Mouse (Mus musculus) kidney, adult 2 months (tissue): Measurements from ENCODE around the gene Acbd3. TPM values are rescaled to one million over a fixed set of nuclear protein-coding genes. Genes with fewer than 3 reads are reported as not detected.

Experiments used
- DNase-seq: peaks from one replicate; pipeline ENCODE4 v3.0.0; 2021
- H3K27ac ChIP-seq: fragments of 200-500 bp; 2 replicates; pipeline ENCODE4 v1.5.1; 2012; ENCODE audit warnings: low read depth, low read length, control low read depth, inconsistent platforms; ENCODE audit not compliant: insufficient read depth
- H3K27me3 ChIP-seq: fragments of 200-500 bp; replicated peaks from 2 replicates; pipeline ENCODE4 v1.6.1; 2012; ENCODE audit warnings: mild to moderate bottlenecking, moderate library complexity, low read length, inconsistent platforms; ENCODE audit not compliant: control insufficient read depth, insufficient read depth
- H3K36me3 ChIP-seq: fragments of 200-500 bp; 2 replicates; pipeline ENCODE4 v1.6.1; 2012; ENCODE audit warnings: mild to moderate bottlenecking, moderate library complexity, low read length, inconsistent platforms; ENCODE audit not compliant: control insufficient read depth, insufficient read depth
- H3K4me1 ChIP-seq: fragments of 200-500 bp; 2 replicates; pipeline ENCODE4 v1.6.1; 2011; ENCODE audit warnings: low read length; ENCODE audit not compliant: control insufficient read depth, insufficient read depth
- H3K4me3 ChIP-seq: fragments of 200-500 bp; 2 replicates; pipeline ENCODE4 v1.5.1; 2011; ENCODE audit warnings: mild to moderate bottlenecking, low read depth, low read length, control low read depth; ENCODE audit not compliant: insufficient read depth
- CTCF ChIP-seq: fragments of 200-500 bp; conservative IDR thresholded peaks from 2 replicates; pipeline ENCODE4 v1.5.1; 2011; ENCODE audit warnings: low read depth, mild to moderate bottlenecking, control low read depth, low read length, moderate library complexity, mixed read lengths; ENCODE audit not compliant: insufficient read depth, insufficient read length
- POLR2A ChIP-seq: fragments of 200-500 bp; IDR thresholded peaks from one replicate; pipeline ENCODE4 v1.6.1; 2011; ENCODE audit warnings: low read depth, low read length, control low read depth
- WGBS: fragments of 180-500 bp; shearing (Covaris S2); methylation state at CpG from one replicate; pipeline ENCODE4 v1.1.7; 2018; 5-methylcytosine and 5-hydroxymethylcytosine counted together
- polyA plus RNA-seq: library from polyadenylated mRNA; depleted of rRNA; stranded (reverse); fragments of >200 nt; gene quantifications from 2 replicates; pipeline ENCODE4 v1.2.3, GENCODE M21; 2012

Gene Acbd3
- polyA plus RNA-seq, 1 experiment = 12.1 TPM

GRCm38 (mm10) chr1:180729231-180729630 lies 3.4 kb downstream of the Acbd3 start:
- TF ChIP-seq CTCF (no peak), POLR2A (no peak)
- DNase-seq = no peak
- Histone ChIP-seq H3K27me3 (no peaks in the 10 kb centered on the region), H3K36me3 (no peaks in the 10 kb centered on the region; the same call in 1 of the 2 replicates), H3K4me3 (no peak overlapping the region), H3K4me1 (peaks cover 12% of the 10 kb centered on the region), H3K27ac (no peak overlapping the region)
- 83% methylated on average over 3 of the region's 3 CpGs for WGBS

- no peak overlapping the region for H3K4me3 ChIP-seq
- no peak for DNase-seq
- no peaks in the 10 kb centered on the region for H3K4me1 ChIP-seq
- no peaks in the 10 kb centered on the region for H3K27me3 ChIP-seq
- no peak for TF ChIP-seq POLR2A
- no peak for TF ChIP-seq CTCF
- H3K36me3 ChIP-seq = peaks cover 11% of the 10 kb centered on the region
- no peak overlapping the region for H3K27ac ChIP-seq
These were observed 22.0 kb downstream of the Acbd3 start for GRCm38 (mm10) chr1:180747827-180748226.

GRCm38 (mm10) chr1:180752115-180752514 lies 26.3 kb downstream of the Acbd3 start:
- H3K36me3 ChIP-seq = peaks cover 3% of the 10 kb centered on the region
- H3K4me1 ChIP-seq = no peaks in the 10 kb centered on the region
- H3K27me3 ChIP-seq = no peaks in the 10 kb centered on the region
- TF ChIP-seq POLR2A (no peak), CTCF (no peak)
- no peak overlapping the region for H3K27ac ChIP-seq
- H3K4me3 ChIP-seq = no peak overlapping the region
- WGBS = 95% methylated on average over 11 of the region's 11 CpGs
- DNase-seq = no peak

- peaks cover 8% of the 10 kb centered on the region; the same call in 1 of the 2 replicates for H3K4me1 ChIP-seq
- WGBS = 62% methylated on average over 8 of the region's 8 CpGs
- no peaks in the 10 kb centered on the region for H3K27me3 ChIP-seq
- peaks cover 2% of the 10 kb centered on the region; the same call in 1 of the 2 replicates for H3K36me3 ChIP-seq
- DNase-seq = no peak
- no peak overlapping the region for H3K4me3 ChIP-seq
- no peak overlapping the region for H3K27ac ChIP-seq
- TF ChIP-seq POLR2A = no peak
These were observed 28.5 kb downstream of the Acbd3 start for GRCm38 (mm10) chr1:180754376-180754775.

- no peak for DNase-seq
- H3K4me1 ChIP-seq = peaks cover 8% of the 10 kb centered on the region; the same call in 1 of the 2 replicates
- no peaks in the 10 kb centered on the region for H3K27me3 ChIP-seq
- peaks cover 2% of the 10 kb centered on the region; the same call in 1 of the 2 replicates for H3K36me3 ChIP-seq
- no peak overlapping the region for H3K27ac ChIP-seq
- WGBS = 84% methylated on average over 2 of the region's 2 CpGs
- no peak for TF ChIP-seq POLR2A
- TF ChIP-seq CTCF = no peak
- H3K4me3 ChIP-seq = no peak overlapping the region
These were observed 30.9 kb downstream of the Acbd3 start for GRCm38 (mm10) chr1:180756711-180757110.

- Histone ChIP-seq H3K4me1 (peaks cover 8% of the 10 kb centered on the region; the same call in 1 of the 2 replicates), H3K36me3 (peaks cover 2% of the 10 kb centered on the region; the same call in 1 of the 2 replicates), H3K4me3 (no peak overlapping the region), H3K27ac (no peak overlapping the region), H3K27me3 (no peaks in the 10 kb centered on the region)
- TF ChIP-seq CTCF (0 out of 2 replicates have a peak, but pooled peaks have one; percentile 28), POLR2A (no peak)
- WGBS = 47% methylated on average over 3 of the region's 3 CpGs
- DNase-seq = no peak
These were observed 31.6 kb downstream of the Acbd3 start for GRCm38 (mm10) chr1:180757252-180757955.

GRCm38 (mm10) chr1:180757956-180758520 lies 32.2 kb downstream of the Acbd3 start:
- no peaks in the 10 kb centered on the region for H3K36me3 ChIP-seq
- H3K4me3 ChIP-seq = no peak overlapping the region
- no peak for TF ChIP-seq POLR2A
- DNase-seq = peak; percentile 79
- peaks cover 8% of the 10 kb centered on the region; the same call in 1 of the 2 replicates for H3K4me1 ChIP-seq
- H3K27me3 ChIP-seq = no peaks in the 10 kb centered on the region
- WGBS = 50% methylated on average over 7 of the region's 7 CpGs
- peak overlapping the region; percentile 42; the same call in 1 of the 2 replicates for H3K27ac ChIP-seq
